22 mouse cellular contexts compared by ENCODE assay signal in genomic region chr1:88592036-88592435, GRCm38 (mm10).
DNase-seq lines count a peak whose midpoint lies in the region; ATAC-seq and TF ChIP-seq lines count a peak whose summit lies in the region.
"Had no signal": no experiment of that assay in that cellular context is flagged by ENCODE, and none has a peak within 500 bp of the region (broad histone marks: within the 10 kb centered on the region; RNA-seq: fewer than 3 reads in every experiment).

No protein-coding gene starts in this region.

- DNase-seq in forebrain, embryonic 14.5 days (ENCODE audit: low spot score) = peak; percentile 72
- no peak for DNase-seq in forebrain, embryonic 10.5 days (ENCODE audit: extremely low spot score, low spot score)
- no peak for DNase-seq in lung, embryonic 14.5 days
- DNase-seq in lung, postnatal 25 days (ENCODE audit: low spot score) = no peak
- peak; percentile 15 for DNase-seq in right cerebral cortex, postnatal 14 days
- no peak for DNase-seq in right cerebral cortex, postnatal 25 days
- peak; percentile 63 for DNase-seq in naive thymus-derived CD4-positive, alpha-beta T cell, adult 2 months (ENCODE audit: low read depth)
- no peak for DNase-seq in liver, postnatal 0 days
- DNase-seq: adrenal gland, adult 8-10 months; cerebellum, adult 9-10 months; gastrocnemius, postnatal 25 days; heart, adult 2 months; kidney, adult 18-20 months; kidney, postnatal 10 days had no signal

- H3K4me3 ChIP-seq in forebrain, embryonic 14.5 days (ENCODE audit: low read depth, low read length) = no peak overlapping the region
- H3K4me3 ChIP-seq in forebrain, embryonic 10.5 days = no peak overlapping the region
- H3K4me3 ChIP-seq in lung, embryonic 14.5 days (ENCODE audit: low read depth, low read length) = no peak overlapping the region
- no peak overlapping the region for H3K4me3 ChIP-seq in liver, postnatal 0 days (ENCODE audit: low read depth, low read length)
- H3K4me3 ChIP-seq: erythroblast, embryonic 14.5 days; heart, adult 2 months; hindbrain, embryonic 12.5 days; left cerebral cortex, adult 2 months; myocyte had no signal

- no peak overlapping the region for H3K27ac ChIP-seq in forebrain, embryonic 14.5 days (ENCODE audit: low read depth, low read length)
- no peak overlapping the region for H3K27ac ChIP-seq in forebrain, embryonic 10.5 days
- no peak overlapping the region for H3K27ac ChIP-seq in lung, embryonic 14.5 days (ENCODE audit: low read depth)
- no peak overlapping the region for H3K27ac ChIP-seq in liver, postnatal 0 days (ENCODE audit: low read depth)
- H3K27ac ChIP-seq: heart, adult 2 months; hindbrain, embryonic 12.5 days; left cerebral cortex, adult 2 months; liver, embryonic 14.5 days; macrophage had no signal

- no peaks in the 10 kb centered on the region for H3K27me3 ChIP-seq in forebrain, embryonic 14.5 days (replicated peaks; ENCODE audit: control insufficient read depth, insufficient read depth, low read length)
- 0 out of 2 replicates have a peak, but pooled peaks cover 5% of the 10 kb centered on the region for H3K27me3 ChIP-seq in forebrain, embryonic 10.5 days (ENCODE audit: poor library complexity, severe bottlenecking)
- no peaks in the 10 kb centered on the region for H3K27me3 ChIP-seq in lung, embryonic 14.5 days (ENCODE audit: insufficient read depth, low read length)
- no peaks in the 10 kb centered on the region for H3K27me3 ChIP-seq in liver, postnatal 0 days (ENCODE audit: insufficient read depth, low read length)
- H3K27me3 ChIP-seq: hindbrain, embryonic 12.5 days had no signal

- H3K4me1 ChIP-seq in forebrain, embryonic 14.5 days (ENCODE audit: control insufficient read depth, insufficient read depth, low read length) = peaks cover 24% of the 10 kb centered on the region
- peaks cover 13% of the 10 kb centered on the region for H3K4me1 ChIP-seq in forebrain, embryonic 10.5 days
- 0 out of 2 replicates have a peak, but pooled peaks cover 2% of the 10 kb centered on the region for H3K4me1 ChIP-seq in lung, embryonic 14.5 days (ENCODE audit: insufficient read depth)
- H3K4me1 ChIP-seq in liver, postnatal 0 days (ENCODE audit: insufficient read depth) = peaks cover 2% of the 10 kb centered on the region; the same call in 1 of the 2 replicates

- no peak for TF ChIP-seq EP300 in liver, postnatal 0 days (IDR thresholded peaks at IDR 0.05; ENCODE audit: low read depth)

- H3K4me2 ChIP-seq in forebrain, embryonic 14.5 days (ENCODE audit: low read length) = no peak overlapping the region
- H3K4me2 ChIP-seq in lung, embryonic 14.5 days = no peak overlapping the region
- no peak overlapping the region for H3K4me2 ChIP-seq in liver, postnatal 0 days (ENCODE audit: low read depth, low read length)
- H3K4me2 ChIP-seq: hindbrain, embryonic 12.5 days had no signal

- peak; percentile 63 for ATAC-seq in forebrain, embryonic 14.5 days
- 0 out of 2 replicates have a peak, but pooled peaks have one; percentile 36 for ATAC-seq in lung, embryonic 14.5 days (ENCODE audit: insufficient read depth)
- ATAC-seq in liver, postnatal 0 days = no peak
- ATAC-seq: activated CD4-positive, CD25-positive, alpha-beta regulatory T cell, adult 4 months; inflammation-experienced regulatory T-cells, adult 6 months had no signal

- no peaks in the 10 kb centered on the region for H3K36me3 ChIP-seq in forebrain, embryonic 14.5 days (ENCODE audit: control insufficient read depth, insufficient read depth, low read length)
- H3K36me3 ChIP-seq in forebrain, embryonic 10.5 days (replicated peaks) = no peaks in the 10 kb centered on the region
- no peaks in the 10 kb centered on the region for H3K36me3 ChIP-seq in lung, embryonic 14.5 days (ENCODE audit: insufficient read depth)
- no peaks in the 10 kb centered on the region for H3K36me3 ChIP-seq in liver, postnatal 0 days (replicated peaks; ENCODE audit: insufficient read depth, low read length)
- H3K36me3 ChIP-seq: hindbrain, embryonic 12.5 days had no signal

- H3K9me3 ChIP-seq in forebrain, embryonic 14.5 days (replicated peaks; ENCODE audit: control insufficient read depth, low read length) = no peaks in the 10 kb centered on the region
- no peaks in the 10 kb centered on the region for H3K9me3 ChIP-seq in forebrain, embryonic 10.5 days
- H3K9me3 ChIP-seq in lung, embryonic 14.5 days (ENCODE audit: low read depth, low read length) = no peaks in the 10 kb centered on the region
- H3K9me3 ChIP-seq in liver, postnatal 0 days (ENCODE audit: low read length) = no peaks in the 10 kb centered on the region
- H3K9me3 ChIP-seq: hindbrain, embryonic 12.5 days had no signal

- no peak overlapping the region for H3K9ac ChIP-seq in forebrain, embryonic 14.5 days (ENCODE audit: low read length)
- H3K9ac ChIP-seq in lung, embryonic 14.5 days = no peak overlapping the region
- no peak overlapping the region for H3K9ac ChIP-seq in liver, postnatal 0 days (replicated peaks)
- H3K9ac ChIP-seq: hindbrain, embryonic 12.5 days; liver, embryonic 14.5 days had no signal

- TF ChIP-seq CTCF in lung, embryonic 14.5 days (IDR thresholded peaks at IDR 0.05; ENCODE audit: low read depth) = no peak
- TF ChIP-seq CTCF in liver, postnatal 0 days (IDR thresholded peaks at IDR 0.05; ENCODE audit: low read depth) = no peak

- WGBS in forebrain, embryonic 14.5 days = 34% methylated on average over 6 of the region's 6 CpGs
- WGBS in forebrain, embryonic 10.5 days = 91% methylated on average over 6 of the region's 6 CpGs
- WGBS in lung, embryonic 14.5 days = 65% methylated on average over 6 of the region's 6 CpGs
- WGBS in liver, postnatal 0 days (ENCODE audit: insufficient replicate concordance) = 77% methylated on average over 6 of the region's 6 CpGs

Comparison
In these comparisons a context has a peak if more than half of its experiments do, and no peak if none do; other contexts are left out.
1. DNase-seq: peak in forebrain, embryonic 14.5 days (single experiment), right cerebral cortex, postnatal 14 days (single experiment) and naive thymus-derived CD4-positive, alpha-beta T cell, adult 2 months (single experiment); none in forebrain, embryonic 10.5 days (single experiment), lung, embryonic 14.5 days (single experiment), lung, postnatal 25 days (single experiment), right cerebral cortex, postnatal 25 days (single experiment) and liver, postnatal 0 days (single experiment).